Mouse (Mus musculus) kidney, embryonic 16.5 days (tissue): ENCODE data around the gene Nexn. TPM values are rescaled to one million over a fixed set of nuclear protein-coding genes. Genes with fewer than 3 reads are reported as not detected.
A peak's percentile ranks its signal among the peaks of the same experiment; 100 is the strongest.

Experiments
- ATAC-seq: fragments of 200-750 bp; cut with Nextera tagmentation; 2 replicates; pipeline ENCODE4 v1.8.0; 2017; ENCODE audit warnings: moderate TSS enrichment; ENCODE audit not compliant: low FRiP score, low TSS enrichment
- H3K27ac ChIP-seq: fragments of 300-500 bp; sonication (generic); 2 replicates; pipeline ENCODE4 v1.5.1; 2014; ENCODE audit warnings: low read length
- H3K27me3 ChIP-seq: fragments of 300-500 bp; sonication (generic); 2 replicates; pipeline ENCODE4 v1.6.1; 2014; ENCODE audit warnings: low read length, control low read depth, mixed read lengths; ENCODE audit not compliant: insufficient read depth
- H3K36me3 ChIP-seq: fragments of 300-500 bp; sonication (generic); 2 replicates; pipeline ENCODE4 v1.6.1; 2014; ENCODE audit warnings: low read length, control low read depth, mixed read lengths; ENCODE audit not compliant: insufficient read depth
- H3K4me1 ChIP-seq: fragments of 300-500 bp; sonication (generic); 2 replicates; pipeline ENCODE4 v1.6.1; 2014; ENCODE audit warnings: low read length, control low read depth, mixed read lengths; ENCODE audit not compliant: insufficient read depth
- H3K4me2 ChIP-seq: fragments of 300-500 bp; sonication (generic); replicated peaks from 2 replicates; pipeline ENCODE4 v1.6.1; 2014; ENCODE audit warnings: low read depth, low read length
- H3K4me3 ChIP-seq: fragments of 300-500 bp; sonication (generic); 2 replicates; pipeline ENCODE4 v1.5.1; 2014; ENCODE audit warnings: mild to moderate bottlenecking, low read length
- H3K9ac ChIP-seq: fragments of 300-500 bp; sonication (generic); replicated peaks from 2 replicates; pipeline ENCODE4 v1.6.1; 2014; ENCODE audit warnings: low read length
- H3K9me3 ChIP-seq: fragments of 300-500 bp; sonication (generic); 2 replicates; pipeline ENCODE4 v1.6.1; 2016; ENCODE audit warnings: low read length, control low read depth
- WGBS: fragments of 180-500 bp; shearing (Covaris S2); extraction: QIAGEN DNeasy Blood & Tissue Kit; methylation state at CpG from one replicate; pipeline ENCODE4 v1.1.7; 2014; 5-methylcytosine and 5-hydroxymethylcytosine counted together
- polyA plus RNA-seq: library from polyadenylated mRNA; unstranded; fragments of >200 nt; fragmentation: Nextera tagmentation; extraction: Ambion mirVana; gene quantifications from 2 replicates; pipeline ENCODE4 v1.2.1, GENCODE M21; 2015

Gene Nexn
- polyA plus RNA-seq, 1 experiment from 2014 or later, result 10.9 TPM

DNA sequence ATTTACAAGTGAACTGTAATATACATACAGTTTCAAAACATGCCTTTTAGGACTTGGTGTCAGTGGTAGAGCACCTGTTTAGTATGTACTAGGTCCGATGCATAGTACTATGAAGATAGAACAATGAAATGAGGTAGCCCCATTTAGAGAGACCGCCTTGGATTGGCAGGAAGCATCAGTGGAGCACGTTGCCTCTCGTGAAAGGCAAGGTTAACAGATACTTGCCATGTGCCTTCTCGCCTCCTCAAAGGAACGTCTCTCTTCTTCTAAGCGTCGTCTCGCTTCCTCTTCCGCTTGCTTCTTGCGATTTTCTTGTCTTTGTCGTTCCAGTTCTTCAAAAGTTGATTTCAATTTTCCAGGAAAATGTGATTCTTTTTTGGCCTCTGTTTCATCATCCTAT is 18.4 kb downstream of the Nexn start:
- H3K4me1 ChIP-seq, result no peaks in the 10 kb centered on the region
- ATAC-seq, result no peak
- H3K9me3 ChIP-seq, result no peaks in the 10 kb centered on the region
- H3K36me3 ChIP-seq, result 0 out of 2 replicates have a peak, but pooled peaks cover 2% of the 10 kb centered on the region
- WGBS, result 86% methylated on average over 12 of the region's 12 CpGs
- H3K9ac ChIP-seq, result no peak overlapping the region
- H3K27me3 ChIP-seq, result no peaks in the 10 kb centered on the region
- H3K4me2 ChIP-seq, result no peak overlapping the region
- H3K27ac ChIP-seq, result no peak overlapping the region
- no peak overlapping the region for H3K4me3 ChIP-seq

DNA sequence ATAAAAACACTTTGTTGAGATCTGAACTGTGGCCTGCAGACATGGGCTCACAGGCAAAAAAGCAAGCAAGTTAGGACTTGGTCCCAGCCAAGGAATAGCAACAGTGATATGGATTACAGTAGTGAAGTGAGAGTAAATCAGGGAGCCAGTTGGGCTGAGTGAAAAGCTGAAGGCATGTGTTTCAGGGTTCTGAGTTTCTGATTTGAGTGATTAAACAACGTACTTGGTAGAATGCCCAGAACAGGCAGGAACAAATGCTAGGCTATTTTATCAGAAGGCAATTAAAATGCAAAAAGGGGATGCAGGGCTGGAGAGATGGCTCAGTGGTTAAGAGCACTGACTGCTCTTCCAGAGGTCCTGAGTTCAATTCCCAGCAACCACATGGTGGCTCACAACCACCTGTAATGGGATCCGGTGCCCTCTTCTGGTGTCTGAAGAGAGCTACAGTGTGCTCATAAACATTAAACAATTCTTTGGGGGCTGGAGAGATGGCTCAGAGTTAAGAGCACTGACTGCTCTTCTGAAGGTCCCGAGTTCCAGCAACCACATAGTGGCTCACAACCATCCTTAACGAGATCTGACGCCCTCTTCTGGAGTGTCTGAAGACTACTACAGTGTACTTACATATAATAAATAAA is 20.8 kb downstream of the Nexn start:
- Histone ChIP-seq H3K4me2 (no peak overlapping the region), H3K4me3 (no peak overlapping the region), H3K27me3 (no peaks in the 10 kb centered on the region), H3K4me1 (no peaks in the 10 kb centered on the region), H3K27ac (no peak overlapping the region), H3K9me3 (no peaks in the 10 kb centered on the region), H3K36me3 (0 out of 2 replicates have a peak, but pooled peaks cover 2% of the 10 kb centered on the region), H3K9ac (no peak overlapping the region)
- WGBS, result 76% methylated on average over 5 of the region's 5 CpGs
- no peak for ATAC-seq

DNA sequence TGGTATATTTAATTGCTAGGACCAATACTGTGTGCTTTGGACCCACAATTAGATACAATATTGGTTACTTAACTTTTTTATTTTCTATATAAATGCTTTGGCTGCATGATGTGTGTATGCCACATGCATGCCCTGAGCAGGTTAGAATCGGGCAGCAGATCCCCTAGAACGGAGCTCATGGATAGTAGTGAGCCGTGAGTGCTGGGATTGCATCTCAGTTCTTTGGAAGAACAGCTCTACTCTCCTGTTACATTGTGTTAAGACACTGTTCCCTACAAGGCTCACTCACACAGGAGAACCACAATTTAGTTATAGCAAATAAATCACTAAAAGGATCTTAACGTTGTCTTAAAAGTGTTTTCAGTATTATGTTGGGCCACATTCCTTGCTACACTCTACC is 22.8 kb downstream of the Nexn start:
- no peaks in the 10 kb centered on the region for H3K4me1 ChIP-seq
- 60% methylated on average over 4 of the region's 4 CpGs for WGBS

DNA sequence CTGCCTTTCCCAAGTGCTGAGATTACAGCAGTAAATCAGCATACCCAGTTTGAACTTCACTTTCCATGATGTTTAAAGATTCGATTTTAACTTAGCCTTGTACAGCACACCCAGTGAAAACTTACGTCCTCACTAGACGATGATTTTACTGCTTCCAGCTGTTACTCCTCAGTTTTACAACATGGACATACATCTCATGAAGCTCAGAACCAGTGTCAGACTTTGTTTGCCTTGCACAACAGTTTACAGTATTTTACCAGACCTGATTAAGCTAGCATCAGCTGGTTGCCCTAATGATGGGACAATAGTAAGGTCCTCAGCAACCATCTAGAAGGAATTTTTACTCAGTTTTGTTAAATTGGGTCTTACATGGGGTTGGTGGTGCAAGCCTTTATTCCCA is 25.1 kb downstream of the Nexn start:
- H3K9me3 ChIP-seq, result no peaks in the 10 kb centered on the region
- no peak overlapping the region for H3K4me3 ChIP-seq
- H3K36me3 ChIP-seq, result peaks cover 17% of the 10 kb centered on the region
- ATAC-seq, result no peak; the same call in 1 of the 2 replicates
- H3K9ac ChIP-seq, result no peak overlapping the region
- 27% methylated on average over 3 of the region's 3 CpGs for WGBS
- no peak overlapping the region for H3K27ac ChIP-seq
- no peak overlapping the region for H3K4me2 ChIP-seq
- H3K27me3 ChIP-seq, result no peaks in the 10 kb centered on the region
- H3K4me1 ChIP-seq, result no peaks in the 10 kb centered on the region

More for the DNA sequence above, 22.8 kb downstream of the Nexn start:
- Histone ChIP-seq H3K9me3 (no peaks in the 10 kb centered on the region), H3K27me3 (no peaks in the 10 kb centered on the region), H3K4me3 (no peak overlapping the region), H3K27ac (no peak overlapping the region), H3K9ac (no peak overlapping the region), H3K4me2 (no peak overlapping the region), H3K36me3 (peaks cover 10% of the 10 kb centered on the region)
- ATAC-seq, result no peak

DNA sequence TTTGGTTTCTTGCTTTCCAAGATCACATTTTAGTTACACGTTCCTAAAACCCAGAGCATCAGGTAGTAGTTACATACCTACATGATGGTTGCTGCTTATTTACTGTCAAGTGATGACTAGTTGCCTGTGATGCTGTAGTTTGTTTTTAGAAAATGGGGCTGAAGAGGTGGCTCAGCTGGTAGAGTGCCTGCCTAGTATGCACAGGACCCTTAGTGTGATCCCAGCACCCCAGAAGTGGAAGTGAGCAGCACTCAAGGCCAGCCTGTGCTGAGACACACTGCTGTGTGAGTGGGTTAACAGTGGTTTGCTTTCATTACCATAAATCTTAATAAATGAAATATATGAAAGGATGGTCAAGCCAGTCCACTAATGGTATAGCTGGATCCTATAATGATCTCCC is 26.6 kb downstream of the Nexn start:
- no peak overlapping the region for H3K4me2 ChIP-seq
- H3K9ac ChIP-seq, result no peak overlapping the region
- H3K4me1 ChIP-seq, result no peaks in the 10 kb centered on the region
- peaks cover 24% of the 10 kb centered on the region for H3K36me3 ChIP-seq
- no peaks in the 10 kb centered on the region for H3K27me3 ChIP-seq
- no peak overlapping the region for H3K27ac ChIP-seq
- ATAC-seq, result 0 out of 2 replicates have a peak, but pooled peaks have one; percentile 17
- 89% methylated on average over 1 of the region's 1 CpGs for WGBS
- no peaks in the 10 kb centered on the region for H3K9me3 ChIP-seq
- H3K4me3 ChIP-seq, result no peak overlapping the region

DNA sequence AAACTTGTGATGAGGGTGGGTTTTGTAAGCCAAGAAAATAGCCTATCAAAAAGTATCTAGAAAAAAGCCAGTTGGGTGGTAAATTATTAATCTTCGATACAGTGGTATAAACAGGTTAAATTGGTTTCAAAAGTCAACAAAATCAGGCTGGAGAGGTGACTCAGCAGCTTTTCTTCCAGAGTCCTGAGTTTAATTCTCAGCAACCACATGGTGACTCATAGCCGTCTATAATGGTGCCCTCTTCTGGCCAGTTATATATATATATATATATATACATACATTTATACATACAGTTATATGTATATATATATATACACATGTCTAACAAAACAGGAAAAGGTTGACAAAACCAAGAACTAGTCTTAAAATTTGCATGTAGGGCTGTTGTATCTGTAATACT is 27.3 kb downstream of the Nexn start:
- no peak overlapping the region for H3K27ac ChIP-seq
- no peak overlapping the region for H3K4me3 ChIP-seq
- WGBS, result 67% methylated on average over 2 of the region's 2 CpGs
- no peak overlapping the region for H3K9ac ChIP-seq
- no peaks in the 10 kb centered on the region for H3K4me1 ChIP-seq
- peak; percentile 40; the same call in 1 of the 2 replicates for ATAC-seq
- no peaks in the 10 kb centered on the region for H3K27me3 ChIP-seq
- peaks cover 27% of the 10 kb centered on the region for H3K36me3 ChIP-seq
- H3K4me2 ChIP-seq, result no peak overlapping the region
- no peaks in the 10 kb centered on the region for H3K9me3 ChIP-seq

DNA sequence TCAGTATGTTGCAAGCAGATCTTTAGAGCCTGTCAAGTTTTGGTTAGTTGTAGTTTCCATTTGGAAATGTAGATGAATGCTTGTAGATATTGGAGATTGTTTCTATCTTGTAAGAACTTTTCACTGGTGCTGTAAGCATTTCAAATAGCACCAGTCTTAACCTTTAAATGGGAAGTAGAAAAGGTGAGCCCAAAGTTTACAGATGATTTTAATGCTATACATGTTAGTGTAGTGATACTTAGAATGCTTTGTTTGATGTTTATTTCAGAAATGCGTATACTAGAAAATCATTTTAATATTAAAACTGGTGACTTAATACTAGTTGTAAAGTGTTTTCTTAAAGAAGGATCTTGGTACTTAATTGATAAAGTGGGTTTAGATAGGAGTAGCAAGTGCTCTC is 30.3 kb downstream of the Nexn start:
- Histone ChIP-seq H3K9me3 (no peaks in the 10 kb centered on the region), H3K9ac (no peak overlapping the region), H3K4me3 (no peak overlapping the region), H3K4me1 (no peaks in the 10 kb centered on the region), H3K27ac (no peak overlapping the region), H3K36me3 (peaks cover 39% of the 10 kb centered on the region), H3K4me2 (no peak overlapping the region), H3K27me3 (no peaks in the 10 kb centered on the region)
- 98% methylated on average over 1 of the region's 1 CpGs for WGBS
- ATAC-seq, result no peak

DNA sequence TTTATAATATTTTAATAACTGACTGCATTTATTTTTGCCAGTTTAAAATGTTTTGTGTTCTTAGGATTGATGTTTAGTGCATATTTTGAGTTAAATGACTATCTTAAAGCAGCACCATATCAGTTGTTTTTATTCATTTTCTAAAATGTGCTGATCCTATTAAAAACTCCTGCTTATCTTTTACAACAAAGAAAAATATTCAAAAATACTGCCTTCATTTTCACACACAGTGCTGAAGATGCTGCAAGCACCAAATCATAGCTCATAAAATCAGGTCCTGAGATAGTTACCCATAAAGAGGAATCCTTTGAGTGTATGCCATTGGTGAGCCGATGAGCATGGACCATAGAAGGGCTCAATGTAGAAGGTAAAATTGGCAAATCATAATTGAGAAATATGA is 30.9 kb downstream of the Nexn start:
- H3K4me1 ChIP-seq, result no peaks in the 10 kb centered on the region
- no peak overlapping the region for H3K9ac ChIP-seq
- no peak overlapping the region for H3K4me3 ChIP-seq
- H3K27ac ChIP-seq, result no peak overlapping the region
- WGBS, result 100% methylated on average over 1 of the region's 1 CpGs
- peaks cover 45% of the 10 kb centered on the region for H3K36me3 ChIP-seq
- no peak for ATAC-seq
- no peaks in the 10 kb centered on the region for H3K9me3 ChIP-seq
- H3K27me3 ChIP-seq, result no peaks in the 10 kb centered on the region
- H3K4me2 ChIP-seq, result no peak overlapping the region

DNA sequence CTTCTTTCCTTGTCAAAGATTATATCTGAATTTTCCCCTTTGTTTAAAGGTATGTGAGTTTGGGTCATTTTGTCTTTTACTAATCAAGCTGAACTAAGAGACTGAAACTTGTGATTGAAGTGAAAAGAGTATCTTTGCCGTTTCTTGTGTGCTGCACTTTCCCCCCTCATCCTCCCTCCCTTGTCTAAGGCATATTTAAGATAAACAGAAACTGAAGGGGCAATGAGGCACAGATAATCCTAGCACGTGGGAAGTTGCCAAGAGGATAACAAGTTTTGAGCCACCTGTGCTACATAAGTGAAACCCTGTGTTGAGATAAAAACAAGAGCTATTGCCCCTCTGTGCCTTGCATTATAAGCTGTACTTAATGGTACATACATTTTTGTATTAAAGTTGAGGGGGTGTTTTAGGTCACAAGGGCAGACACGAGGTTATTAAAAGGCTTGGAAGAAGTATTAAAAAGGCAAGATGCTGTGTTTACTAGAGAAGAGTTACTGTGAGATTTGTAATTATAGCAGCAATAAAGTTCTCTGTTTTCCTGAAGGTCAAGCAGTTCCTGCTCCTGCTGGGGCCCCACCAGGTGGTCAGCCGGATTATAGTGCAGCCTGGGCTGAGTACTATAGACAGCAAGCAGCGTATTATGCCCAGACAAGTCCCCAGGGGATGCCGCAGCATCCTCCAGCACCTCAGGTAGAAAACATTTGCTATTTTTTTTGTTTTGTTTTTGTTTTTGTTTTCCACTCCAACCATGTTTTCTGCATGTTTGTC is 34.6 kb downstream of the Nexn start:
- H3K9me3 ChIP-seq, result no peaks in the 10 kb centered on the region
- no peak overlapping the region for H3K4me3 ChIP-seq
- H3K27me3 ChIP-seq, result no peaks in the 10 kb centered on the region
- ATAC-seq, result no peak
- H3K4me1 ChIP-seq, result no peaks in the 10 kb centered on the region
- H3K36me3 ChIP-seq, result peaks cover 52% of the 10 kb centered on the region
- no peak overlapping the region for H3K27ac ChIP-seq
- H3K9ac ChIP-seq, result no peak overlapping the region
- H3K4me2 ChIP-seq, result no peak overlapping the region
- WGBS, result 54% methylated on average over 6 of the region's 6 CpGs

DNA sequence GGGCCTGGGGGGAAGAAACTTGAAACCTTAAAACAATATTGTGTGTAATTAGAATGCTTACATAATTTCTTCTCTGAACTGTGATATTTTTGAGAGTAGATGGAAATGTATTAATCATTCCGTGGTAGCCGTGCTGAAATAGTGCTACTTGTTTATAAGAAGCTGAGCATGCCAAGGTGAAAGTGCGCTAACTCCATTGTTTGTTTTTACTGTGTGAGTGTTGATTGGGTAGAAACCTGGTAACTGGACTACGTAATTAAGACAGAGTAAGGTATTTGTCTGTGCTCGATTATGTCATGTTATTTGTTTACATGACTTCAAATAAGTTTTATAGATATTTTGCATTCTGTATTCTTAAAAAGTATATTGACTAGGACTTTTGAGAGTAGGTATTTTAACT is 36.9 kb downstream of the Nexn start:
- no peak for ATAC-seq
- Histone ChIP-seq H3K9me3 (no peaks in the 10 kb centered on the region), H3K9ac (no peak overlapping the region), H3K36me3 (peaks cover 63% of the 10 kb centered on the region), H3K4me3 (no peak overlapping the region), H3K4me1 (no peaks in the 10 kb centered on the region), H3K4me2 (no peak overlapping the region), H3K27me3 (no peaks in the 10 kb centered on the region), H3K27ac (no peak overlapping the region)
- WGBS, result 87% methylated on average over 5 of the region's 5 CpGs
